Mouse (Mus musculus): ENCODE results near the gene Sdk2. TPM values are rescaled to one million over a fixed set of nuclear protein-coding genes. Genes with fewer than 3 reads are reported as not detected.

The Sdk2 gene
- polyA plus RNA-seq, 1 experiment from 2014 or later, result 4.2 TPM

DNA sequence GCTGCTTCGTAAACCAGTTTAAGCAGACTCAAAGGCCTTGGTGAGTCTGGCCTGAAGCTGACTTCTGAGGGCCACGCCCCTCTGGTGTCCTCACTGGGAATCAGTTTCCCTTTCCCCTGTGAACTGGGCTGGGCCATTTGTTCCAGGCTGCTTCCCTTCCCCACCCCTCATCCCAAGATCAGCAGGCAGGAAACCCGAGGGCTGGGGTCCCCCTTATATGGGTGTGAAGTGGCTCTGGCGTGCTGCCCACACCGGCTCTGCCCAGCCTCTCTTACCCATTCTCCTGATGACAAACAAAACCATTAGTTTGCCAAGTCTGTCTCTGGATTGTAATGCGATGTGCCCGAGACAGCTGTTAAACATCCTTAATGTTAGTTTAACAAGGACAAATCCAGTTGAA, 180.5 kb downstream of the Sdk2 start:
- no peaks in the 10 kb centered on the region for H3K36me3 ChIP-seq (ENCODE audit: control insufficient read depth, insufficient read depth, low read length)
- ATAC-seq (ENCODE audit: low FRiP score, low TSS enrichment), result 0 out of 2 replicates have a peak, but pooled peaks have one; percentile 24
- WGBS, result 46% methylated on average over 7 of the region's 7 CpGs
- H3K4me1 ChIP-seq (ENCODE audit: control insufficient read depth, insufficient read depth, low read length), result no peaks in the 10 kb centered on the region
- H3K4me3 ChIP-seq (ENCODE audit: low read length), result no peak overlapping the region
- H3K9ac ChIP-seq (ENCODE audit: low read depth, low read length), result no peak overlapping the region
- no peak overlapping the region for H3K4me2 ChIP-seq (replicated peaks; ENCODE audit: low read depth, low read length)
- no peaks in the 10 kb centered on the region for H3K27me3 ChIP-seq (ENCODE audit: control insufficient read depth, insufficient read depth, low read length)
- no peak overlapping the region for H3K27ac ChIP-seq (ENCODE audit: low read depth, low read length)
- H3K9me3 ChIP-seq (ENCODE audit: control insufficient read depth, low read length), result no peaks in the 10 kb centered on the region

DNA sequence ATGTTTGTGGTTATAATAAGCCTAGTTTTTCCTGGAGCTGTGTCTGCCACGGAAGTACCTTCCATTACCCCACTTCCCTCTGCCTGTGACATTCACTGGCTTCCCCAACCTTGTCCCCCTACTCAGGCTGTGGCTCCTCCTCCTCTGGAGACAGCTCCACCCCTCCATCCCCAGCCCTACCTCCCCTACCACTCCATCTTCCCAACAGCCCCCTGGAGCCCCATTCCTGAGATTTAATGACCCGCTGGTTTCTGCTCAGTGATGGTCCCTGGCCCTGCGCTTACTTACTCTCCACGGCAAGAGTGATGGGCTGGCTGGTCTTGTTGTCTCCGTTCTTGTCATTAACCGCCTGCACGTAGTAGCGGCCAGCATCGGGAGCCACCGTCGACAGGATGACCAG, 181.9 kb downstream of the Sdk2 start:
- Histone ChIP-seq H3K9me3 (ENCODE audit: control insufficient read depth, low read length) (no peaks in the 10 kb centered on the region), H3K4me3 (ENCODE audit: low read length) (no peak overlapping the region), H3K4me1 (ENCODE audit: control insufficient read depth, insufficient read depth, low read length) (no peaks in the 10 kb centered on the region), H3K9ac (ENCODE audit: low read depth, low read length) (no peak overlapping the region), H3K4me2 (replicated peaks; ENCODE audit: low read depth, low read length) (no peak overlapping the region), H3K27me3 (ENCODE audit: control insufficient read depth, insufficient read depth, low read length) (no peaks in the 10 kb centered on the region), H3K36me3 (ENCODE audit: control insufficient read depth, insufficient read depth, low read length) (no peaks in the 10 kb centered on the region), H3K27ac (ENCODE audit: low read depth, low read length) (no peak overlapping the region)
- WGBS, result 38% methylated on average over 11 of the region's 11 CpGs
- no peak for ATAC-seq (ENCODE audit: low FRiP score, low TSS enrichment)

DNA sequence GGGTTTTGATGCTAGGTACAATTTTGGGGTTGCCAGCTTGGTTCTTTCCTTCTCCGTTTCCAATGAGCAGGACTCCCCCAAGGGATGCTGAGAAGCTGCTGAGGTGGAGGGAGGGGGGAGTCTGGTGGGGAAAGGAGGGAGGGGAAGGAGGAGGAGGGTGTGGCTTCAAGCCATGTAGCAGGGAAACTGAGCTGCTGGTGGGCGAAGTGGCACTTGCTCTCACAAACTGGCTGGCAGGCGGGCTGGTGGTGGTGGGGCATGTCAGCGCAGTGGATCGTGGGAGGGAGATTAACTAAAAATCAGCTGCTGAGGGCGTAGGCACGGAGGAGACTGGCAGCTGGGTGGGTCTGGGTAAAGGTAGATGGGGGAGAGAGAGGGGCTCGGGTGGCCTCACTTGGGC, 183.8 kb downstream of the Sdk2 start:
- H3K9me3 ChIP-seq (ENCODE audit: control insufficient read depth, low read length), result no peaks in the 10 kb centered on the region
- H3K27ac ChIP-seq (ENCODE audit: low read depth, low read length), result no peak overlapping the region
- H3K4me1 ChIP-seq (ENCODE audit: control insufficient read depth, insufficient read depth, low read length), result no peaks in the 10 kb centered on the region
- no peak overlapping the region for H3K4me3 ChIP-seq (ENCODE audit: low read length)
- H3K27me3 ChIP-seq (ENCODE audit: control insufficient read depth, insufficient read depth, low read length), result no peaks in the 10 kb centered on the region
- no peak overlapping the region for H3K9ac ChIP-seq (ENCODE audit: low read depth, low read length)
- ATAC-seq (ENCODE audit: low FRiP score, low TSS enrichment), result no peak
- H3K4me2 ChIP-seq (replicated peaks; ENCODE audit: low read depth, low read length), result no peak overlapping the region
- H3K36me3 ChIP-seq (ENCODE audit: control insufficient read depth, insufficient read depth, low read length), result no peaks in the 10 kb centered on the region
- 75% methylated on average over 8 of the region's 8 CpGs for WGBS

DNA sequence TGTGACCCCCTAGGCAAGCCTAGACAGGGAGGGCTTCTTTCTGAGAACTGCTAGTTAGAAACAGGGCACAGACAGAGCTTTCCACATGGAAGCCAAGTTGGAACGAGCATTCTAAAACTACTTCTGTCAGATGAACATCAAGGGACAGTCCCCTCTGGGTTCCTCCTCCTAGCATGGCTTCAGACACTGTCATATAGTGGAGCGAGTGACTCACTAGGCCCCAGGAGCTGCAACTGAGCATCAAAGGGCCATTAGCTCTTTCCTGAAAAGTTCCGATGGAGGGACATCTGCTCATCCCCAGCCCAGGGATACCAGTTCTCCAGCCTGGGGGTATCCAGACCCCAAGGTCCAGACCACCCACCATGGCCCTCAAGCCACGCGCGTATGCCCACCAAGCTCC, 185.0 kb downstream of the Sdk2 start:
- WGBS, result 92% methylated on average over 6 of the region's 6 CpGs
- H3K4me1 ChIP-seq (ENCODE audit: control insufficient read depth, insufficient read depth, low read length), result no peaks in the 10 kb centered on the region
- H3K4me2 ChIP-seq (replicated peaks; ENCODE audit: low read depth, low read length), result no peak overlapping the region
- no peaks in the 10 kb centered on the region for H3K36me3 ChIP-seq (ENCODE audit: control insufficient read depth, insufficient read depth, low read length)
- H3K27ac ChIP-seq (ENCODE audit: low read depth, low read length), result no peak overlapping the region
- H3K4me3 ChIP-seq (ENCODE audit: low read length), result no peak overlapping the region
- no peak for ATAC-seq (ENCODE audit: low FRiP score, low TSS enrichment)
- no peaks in the 10 kb centered on the region for H3K27me3 ChIP-seq (ENCODE audit: control insufficient read depth, insufficient read depth, low read length)
- H3K9ac ChIP-seq (ENCODE audit: low read depth, low read length), result no peak overlapping the region
- H3K9me3 ChIP-seq (ENCODE audit: control insufficient read depth, low read length), result no peaks in the 10 kb centered on the region

DNA sequence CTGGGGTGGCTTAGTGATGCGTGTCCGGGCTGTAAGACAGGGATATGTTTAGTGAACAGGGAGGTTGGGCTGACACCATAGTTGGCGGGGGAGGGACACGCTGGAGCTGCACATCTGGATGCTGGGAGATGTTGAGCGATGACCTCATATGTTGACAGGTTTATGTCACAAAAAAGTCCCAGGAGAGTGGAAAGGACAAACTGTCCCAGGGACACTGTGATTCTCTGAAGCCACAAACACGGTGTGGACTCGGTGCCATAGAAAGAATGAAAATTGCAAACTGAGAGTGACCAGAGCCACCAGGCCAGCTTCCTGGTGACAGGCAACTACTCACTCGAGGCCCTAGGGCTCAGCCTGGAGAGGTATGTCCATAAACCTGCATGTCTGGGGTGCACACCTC, 199.8 kb downstream of the Sdk2 start:
- WGBS, result 77% methylated on average over 8 of the region's 8 CpGs
- H3K4me2 ChIP-seq (replicated peaks; ENCODE audit: low read depth, low read length), result no peak overlapping the region
- no peak overlapping the region for H3K4me3 ChIP-seq (ENCODE audit: low read length)
- H3K36me3 ChIP-seq (ENCODE audit: control insufficient read depth, insufficient read depth, low read length), result no peaks in the 10 kb centered on the region
- H3K9me3 ChIP-seq (ENCODE audit: control insufficient read depth, low read length), result no peaks in the 10 kb centered on the region
- H3K9ac ChIP-seq (ENCODE audit: low read depth, low read length), result no peak overlapping the region
- 0 out of 2 replicates have a peak, but pooled peaks cover 3% of the 10 kb centered on the region for H3K4me1 ChIP-seq (ENCODE audit: control insufficient read depth, insufficient read depth, low read length)
- H3K27me3 ChIP-seq (ENCODE audit: control insufficient read depth, insufficient read depth, low read length), result no peaks in the 10 kb centered on the region
- H3K27ac ChIP-seq (ENCODE audit: low read depth, low read length), result no peak overlapping the region
- ATAC-seq (ENCODE audit: low FRiP score, low TSS enrichment), result no peak

DNA sequence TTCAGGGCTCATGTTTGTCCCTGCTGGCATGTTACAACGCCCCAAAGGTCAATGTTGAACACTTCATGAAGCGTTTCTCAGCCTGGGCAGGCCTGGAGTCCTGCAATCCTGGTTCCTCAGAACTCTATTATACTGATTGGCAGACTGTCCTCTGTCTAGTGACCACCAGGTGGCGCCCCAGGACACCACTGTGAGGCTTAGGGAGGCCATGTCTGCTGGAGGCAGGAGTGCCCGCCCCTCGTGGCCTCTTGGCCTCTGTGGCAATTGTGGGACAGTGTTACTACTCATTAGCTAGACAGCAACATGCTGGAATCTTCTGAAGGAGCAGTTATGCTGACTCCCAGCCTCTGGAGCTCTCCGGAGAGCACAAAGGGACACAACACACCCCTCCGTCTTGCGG, 201.2 kb downstream of the Sdk2 start:
- WGBS, result 35% methylated on average over 8 of the region's 8 CpGs
- Histone ChIP-seq H3K27me3 (ENCODE audit: control insufficient read depth, insufficient read depth, low read length) (no peaks in the 10 kb centered on the region), H3K9me3 (ENCODE audit: control insufficient read depth, low read length) (no peaks in the 10 kb centered on the region), H3K4me1 (ENCODE audit: control insufficient read depth, insufficient read depth, low read length) (0 out of 2 replicates have a peak, but pooled peaks cover 3% of the 10 kb centered on the region), H3K4me3 (ENCODE audit: low read length) (no peak overlapping the region), H3K4me2 (replicated peaks; ENCODE audit: low read depth, low read length) (no peak overlapping the region), H3K36me3 (ENCODE audit: control insufficient read depth, insufficient read depth, low read length) (no peaks in the 10 kb centered on the region), H3K27ac (ENCODE audit: low read depth, low read length) (no peak overlapping the region), H3K9ac (ENCODE audit: low read depth, low read length) (no peak overlapping the region)
- ATAC-seq (ENCODE audit: low FRiP score, low TSS enrichment), result peak; percentile 84

DNA sequence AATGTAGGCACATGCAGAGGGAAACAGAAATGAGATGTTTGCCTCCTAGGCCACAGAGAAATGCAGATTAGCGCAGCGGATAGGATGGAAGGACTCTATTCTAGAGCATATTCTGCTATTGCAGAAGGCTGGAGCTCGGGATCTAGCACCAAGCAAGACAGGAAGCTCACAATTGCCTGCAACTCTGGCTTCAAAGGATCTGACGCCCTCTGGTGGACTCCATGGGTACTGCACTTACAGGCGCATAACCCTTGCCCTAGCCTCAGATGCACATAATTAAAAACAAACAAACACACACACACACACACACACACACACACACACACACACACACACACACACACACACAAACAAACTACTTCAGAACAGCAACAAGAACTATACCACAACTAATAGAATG, 203.4 kb downstream of the Sdk2 start:
- ATAC-seq (ENCODE audit: low FRiP score, low TSS enrichment), result no peak
- no peak overlapping the region for H3K27ac ChIP-seq (ENCODE audit: low read depth, low read length)
- 72% methylated on average over 5 of the region's 5 CpGs for WGBS
- no peak overlapping the region for H3K4me2 ChIP-seq (replicated peaks; ENCODE audit: low read depth, low read length)
- H3K9me3 ChIP-seq (ENCODE audit: control insufficient read depth, low read length), result no peaks in the 10 kb centered on the region
- H3K9ac ChIP-seq (ENCODE audit: low read depth, low read length), result no peak overlapping the region
- no peak overlapping the region for H3K4me3 ChIP-seq (ENCODE audit: low read length)
- H3K36me3 ChIP-seq (ENCODE audit: control insufficient read depth, insufficient read depth, low read length), result no peaks in the 10 kb centered on the region
- 0 out of 2 replicates have a peak, but pooled peaks cover 3% of the 10 kb centered on the region for H3K4me1 ChIP-seq (ENCODE audit: control insufficient read depth, insufficient read depth, low read length)
- no peaks in the 10 kb centered on the region for H3K27me3 ChIP-seq (ENCODE audit: control insufficient read depth, insufficient read depth, low read length)

DNA sequence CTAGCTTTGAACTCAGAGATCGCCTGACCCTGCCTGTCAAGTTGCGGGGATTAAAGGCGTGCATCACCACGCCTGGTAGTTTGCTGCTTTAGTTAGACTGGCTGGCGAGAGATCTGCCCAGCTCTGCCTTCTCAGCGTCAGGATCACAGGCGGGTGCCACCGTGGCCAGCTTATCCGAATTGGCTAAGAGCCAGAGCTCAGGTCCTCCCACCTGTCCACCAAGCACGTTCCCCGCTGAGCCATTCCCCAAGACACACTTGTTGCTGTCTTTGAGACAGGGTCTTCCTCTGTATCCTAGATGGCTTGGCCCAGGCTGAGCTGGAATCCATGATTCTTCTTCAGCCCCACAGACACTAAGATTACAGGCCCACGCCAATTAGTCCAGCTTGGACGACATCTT, 211.2 kb downstream of the Sdk2 start:
- Histone ChIP-seq H3K4me2 (replicated peaks; ENCODE audit: low read depth, low read length) (no peak overlapping the region), H3K9ac (ENCODE audit: low read depth, low read length) (no peak overlapping the region), H3K27me3 (ENCODE audit: control insufficient read depth, insufficient read depth, low read length) (no peaks in the 10 kb centered on the region), H3K36me3 (ENCODE audit: control insufficient read depth, insufficient read depth, low read length) (no peaks in the 10 kb centered on the region), H3K4me3 (ENCODE audit: low read length) (no peak overlapping the region), H3K9me3 (ENCODE audit: control insufficient read depth, low read length) (no peaks in the 10 kb centered on the region), H3K27ac (ENCODE audit: low read depth, low read length) (no peak overlapping the region), H3K4me1 (ENCODE audit: control insufficient read depth, insufficient read depth, low read length) (no peaks in the 10 kb centered on the region)
- no peak for ATAC-seq (ENCODE audit: low FRiP score, low TSS enrichment)
- 85% methylated on average over 13 of the region's 13 CpGs for WGBS

DNA sequence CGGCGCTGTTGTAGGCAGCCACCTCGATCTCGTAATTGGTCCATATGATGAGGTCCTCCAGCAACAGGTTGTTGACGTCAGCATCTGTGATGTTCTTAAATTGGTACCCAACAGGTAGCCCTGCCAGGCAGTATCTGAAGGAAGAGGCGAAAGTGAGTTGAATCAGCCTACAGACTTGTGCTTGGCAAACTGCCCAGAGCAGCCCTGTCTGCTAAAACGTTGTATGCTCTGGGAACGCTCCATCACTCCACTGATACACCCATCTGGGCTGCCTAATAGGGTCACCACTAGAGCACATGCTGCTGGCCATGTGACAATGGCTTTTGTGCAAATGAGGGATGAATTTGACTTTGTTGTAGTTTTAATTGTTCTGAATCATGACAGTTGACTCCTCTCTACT, 215.1 kb downstream of the Sdk2 start:
- H3K27me3 ChIP-seq (ENCODE audit: control insufficient read depth, insufficient read depth, low read length), result no peaks in the 10 kb centered on the region
- no peaks in the 10 kb centered on the region for H3K36me3 ChIP-seq (ENCODE audit: control insufficient read depth, insufficient read depth, low read length)
- ATAC-seq (ENCODE audit: low FRiP score, low TSS enrichment), result no peak
- H3K4me2 ChIP-seq (replicated peaks; ENCODE audit: low read depth, low read length), result no peak overlapping the region
- no peak overlapping the region for H3K27ac ChIP-seq (ENCODE audit: low read depth, low read length)
- H3K4me1 ChIP-seq (ENCODE audit: control insufficient read depth, insufficient read depth, low read length), result no peaks in the 10 kb centered on the region
- H3K9me3 ChIP-seq (ENCODE audit: control insufficient read depth, low read length), result no peaks in the 10 kb centered on the region
- WGBS, result 82% methylated on average over 8 of the region's 8 CpGs
- no peak overlapping the region for H3K4me3 ChIP-seq (ENCODE audit: low read length)
- no peak overlapping the region for H3K9ac ChIP-seq (ENCODE audit: low read depth, low read length)

DNA sequence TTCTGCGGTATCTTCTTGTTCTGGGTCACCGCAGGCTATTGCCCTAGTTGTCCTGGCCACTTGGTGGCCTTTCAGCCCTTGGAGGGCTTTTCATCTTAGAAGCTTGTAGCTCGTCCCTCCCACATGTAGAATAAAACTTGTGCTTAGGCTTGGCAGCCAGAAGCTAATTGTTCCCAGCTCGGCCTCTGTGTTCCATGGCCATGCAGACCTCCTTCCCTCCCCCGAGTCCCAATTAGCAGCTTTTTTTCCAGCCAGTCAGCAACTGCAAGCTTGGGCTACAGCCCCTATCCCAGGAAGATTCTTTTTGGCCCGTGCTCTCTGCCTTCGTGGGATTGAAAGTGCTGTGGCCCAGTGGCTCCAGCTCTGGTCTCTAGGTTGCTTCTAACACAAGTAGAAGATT, 217.5 kb downstream of the Sdk2 start:
- H3K27ac ChIP-seq (ENCODE audit: low read depth, low read length), result no peak overlapping the region
- 50% methylated on average over 7 of the region's 7 CpGs for WGBS

More for the DNA sequence above, 217.5 kb downstream of the Sdk2 start:
- no peaks in the 10 kb centered on the region for H3K4me1 ChIP-seq (ENCODE audit: control insufficient read depth, insufficient read depth, low read length)
- no peaks in the 10 kb centered on the region for H3K9me3 ChIP-seq (ENCODE audit: control insufficient read depth, low read length)
- no peak overlapping the region for H3K4me3 ChIP-seq (ENCODE audit: low read length)
- no peak overlapping the region for H3K4me2 ChIP-seq (replicated peaks; ENCODE audit: low read depth, low read length)
- no peak overlapping the region for H3K9ac ChIP-seq (ENCODE audit: low read depth, low read length)
- H3K36me3 ChIP-seq (ENCODE audit: control insufficient read depth, insufficient read depth, low read length), result no peaks in the 10 kb centered on the region
- H3K27me3 ChIP-seq (ENCODE audit: control insufficient read depth, insufficient read depth, low read length), result no peaks in the 10 kb centered on the region
- no peak for ATAC-seq (ENCODE audit: low FRiP score, low TSS enrichment)
